Mouse (Mus musculus): ENCODE results near the gene Nek10.

DNA sequence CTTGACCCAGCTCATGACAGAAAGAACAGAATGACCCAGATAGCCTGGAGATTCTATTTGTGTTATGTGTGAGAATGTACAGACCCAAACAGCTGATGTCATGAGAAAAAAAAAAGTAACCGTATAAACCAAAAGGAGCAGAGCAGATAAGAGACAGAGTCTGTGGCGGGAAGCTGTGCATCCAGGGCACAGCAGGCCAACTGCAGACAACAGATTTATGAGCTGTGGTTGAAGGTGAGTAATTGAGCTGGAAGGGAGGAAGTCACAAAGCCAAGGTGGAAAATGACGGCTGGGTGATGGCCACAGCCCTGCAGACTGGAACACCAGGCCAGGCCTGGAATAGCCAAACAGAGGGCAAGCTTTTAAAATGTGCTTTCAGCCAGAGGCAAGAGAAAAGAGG is 49.6 kb downstream of the Nek10 start:
- TF ChIP-seq CTCF (IDR thresholded peaks at IDR 0.05; ENCODE audit: borderline replicate concordance, control insufficient read depth, extremely low read depth, insufficient read depth, low read length, poor library complexity) (no peak), POLR2A (IDR thresholded peaks at IDR 0.05; ENCODE audit: control insufficient read depth, extremely low read depth, insufficient read depth, low read length, poor library complexity) (no peak)

Measured in thymus, adult 2 months (tissue).